Mouse (Mus musculus) cerebellum, adult 11 months (tissue): Measurements from ENCODE around the gene Olfr690.
"Not testable (repeated sequence)": the region's sequence is repeated elsewhere in the genome, so short reads cannot be mapped to it uniquely, and the experiment has no call there.

ENCODE experiments used
- DNase-seq: peaks from one replicate; pipeline ENCODE4 v3.0.0; 2022

The Olfr690 gene

DNA sequence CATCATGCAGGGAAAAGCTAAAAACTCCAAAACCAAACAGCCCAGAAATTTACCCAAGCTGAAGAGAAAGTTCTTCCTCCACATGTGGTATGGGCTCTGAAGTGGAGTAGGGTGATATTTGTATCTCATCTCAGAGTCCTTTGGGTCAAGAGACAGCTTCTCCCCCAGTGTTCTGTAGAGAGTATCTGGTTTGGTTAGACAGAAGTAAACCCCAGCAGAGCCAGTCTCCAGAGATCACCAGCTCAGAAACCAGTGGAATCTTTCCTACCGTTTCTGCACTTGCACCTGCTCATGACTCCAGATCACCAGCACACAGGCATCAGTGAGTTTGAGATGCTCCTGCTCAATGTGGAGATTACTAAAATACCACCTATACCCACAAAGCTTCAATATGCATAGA, at the start of gene Olfr690:
Gene Olfr690 (minus strand): TSS at position 101 of the 400 bp plus-strand sequence.
- no peak for DNase-seq

DNA sequence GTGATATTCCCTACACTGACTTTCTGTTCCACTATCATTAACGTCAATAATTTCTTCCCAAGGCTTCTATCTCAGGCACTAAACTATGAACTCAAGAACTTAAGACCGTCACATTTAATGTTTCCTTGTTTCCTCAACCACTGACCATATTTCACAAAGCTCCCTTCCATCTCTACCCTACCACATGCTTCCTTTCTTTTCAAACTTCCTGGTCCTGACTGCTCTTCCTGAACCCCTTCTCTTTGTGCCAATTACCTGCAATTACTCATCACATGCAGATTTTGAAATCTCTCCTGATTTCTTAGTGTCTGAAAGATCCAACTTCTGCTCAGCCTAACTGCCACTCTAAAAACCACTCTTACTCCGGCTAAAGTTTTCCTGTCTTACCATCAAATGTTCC, 46.4 kb upstream of the Olfr690 start:
- no peak for DNase-seq

DNA sequence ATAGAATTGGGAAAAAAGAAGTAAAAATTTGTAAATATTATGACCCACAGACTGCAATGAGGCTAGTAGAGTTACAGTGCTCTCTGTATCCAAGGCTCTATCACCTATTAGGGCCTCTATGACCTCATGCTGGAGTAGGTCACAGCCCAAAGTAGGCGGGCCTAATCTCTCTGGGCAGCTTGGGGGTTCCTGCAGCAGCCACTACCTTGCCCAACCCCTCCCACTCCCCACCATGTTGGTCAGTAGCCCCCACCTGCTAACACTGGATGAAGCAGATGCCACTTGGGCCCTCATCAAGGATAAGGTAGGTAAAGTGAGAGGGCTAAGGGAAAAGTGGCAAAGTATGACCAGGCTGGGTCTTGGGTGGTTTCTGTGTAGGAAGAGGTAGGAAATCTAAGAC, 41.0 kb upstream of the Olfr690 start, which contains the start of gene Gm5901:
Gene Gm5901 (plus strand): TSS at position 173 of the 400 bp plus-strand sequence.
- DNase-seq, result no peak

DNA sequence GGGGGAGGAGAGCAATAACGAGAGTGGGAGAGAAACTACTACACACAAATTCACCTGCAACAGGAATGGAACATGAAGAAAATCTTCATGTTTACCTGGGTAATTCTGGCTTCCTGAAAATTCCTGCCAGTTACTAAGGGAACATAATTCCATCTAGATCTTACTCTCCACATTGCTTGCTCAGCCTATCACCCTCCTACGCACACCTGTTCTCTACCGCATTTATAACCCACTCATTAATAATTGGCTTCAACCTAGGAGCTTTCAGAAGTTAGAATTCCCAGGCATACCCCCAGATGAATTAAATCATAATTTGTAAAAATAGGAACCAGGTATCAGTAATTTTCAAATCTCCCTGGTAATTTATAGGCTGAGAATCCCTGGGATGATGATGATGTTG, 40.1 kb upstream of the Olfr690 start:
- DNase-seq, result no peak

- no peak for DNase-seq
Observed at GRCm38 (mm10) chr7:105373509-105373908, 39.6 kb upstream of the Olfr690 start.

DNA sequence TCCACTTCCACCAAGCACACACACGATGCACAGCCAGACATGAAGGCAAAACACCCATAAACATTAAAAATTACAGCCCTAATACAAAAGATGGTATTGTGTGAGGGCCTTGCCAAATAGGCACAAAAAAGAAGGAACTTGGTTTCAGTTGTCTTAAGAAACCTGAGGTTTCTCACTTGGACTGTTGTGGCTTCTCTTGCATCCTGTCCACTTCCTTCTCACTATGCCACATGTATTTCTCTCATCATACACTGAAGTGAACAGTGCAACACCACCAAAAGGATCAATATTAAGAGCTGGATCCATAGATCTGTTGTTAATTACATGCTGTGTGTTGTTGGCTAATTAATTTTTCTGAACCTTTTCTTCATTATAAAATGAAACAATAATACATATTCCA, 39.0 kb upstream of the Olfr690 start:
- no peak for DNase-seq

- DNase-seq, result no peak
Observed at GRCm38 (mm10) chr7:105368521-105368920, 34.6 kb upstream of the Olfr690 start.

- no peak for DNase-seq
Observed at GRCm38 (mm10) chr7:105367930-105368329, 34.0 kb upstream of the Olfr690 start, which contains the start of gene Olfr692. Gene Olfr692, plus strand, starts transcription at chr7:105368230.

GRCm38 (mm10) chr7:105367268-105367667, 33.4 kb upstream of the Olfr690 start:
- DNase-seq, result no peak

DNA sequence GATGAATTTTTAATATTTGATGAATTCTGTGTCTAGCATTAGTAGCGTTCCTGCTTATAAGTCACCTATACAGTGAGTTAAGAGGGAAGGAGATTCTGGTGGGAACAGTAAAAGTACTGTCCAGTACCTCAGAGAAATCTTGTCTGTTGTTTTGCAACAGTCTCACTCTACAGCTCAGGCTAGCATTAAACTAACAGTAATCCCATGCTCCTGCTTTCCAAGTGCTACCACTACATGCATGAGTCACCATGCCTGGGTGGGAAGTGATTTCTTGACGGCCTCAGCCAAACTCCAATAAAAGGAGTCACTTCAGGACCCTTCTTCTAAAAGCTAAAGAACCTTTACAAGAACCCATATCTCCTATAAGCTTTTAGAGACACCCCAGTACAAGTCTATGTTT, 27.8 kb upstream of the Olfr690 start:
- no peak for DNase-seq

- DNase-seq, result not testable (repeated sequence)
Observed at GRCm38 (mm10) chr7:105356487-105356886, 22.6 kb upstream of the Olfr690 start.

GRCm38 (mm10) chr7:105356064-105356463, 22.2 kb upstream of the Olfr690 start:
- DNase-seq, result not testable (repeated sequence)

- DNase-seq, result no peak
Observed at GRCm38 (mm10) chr7:105342752-105343151, 8.8 kb upstream of the Olfr690 start.

DNA sequence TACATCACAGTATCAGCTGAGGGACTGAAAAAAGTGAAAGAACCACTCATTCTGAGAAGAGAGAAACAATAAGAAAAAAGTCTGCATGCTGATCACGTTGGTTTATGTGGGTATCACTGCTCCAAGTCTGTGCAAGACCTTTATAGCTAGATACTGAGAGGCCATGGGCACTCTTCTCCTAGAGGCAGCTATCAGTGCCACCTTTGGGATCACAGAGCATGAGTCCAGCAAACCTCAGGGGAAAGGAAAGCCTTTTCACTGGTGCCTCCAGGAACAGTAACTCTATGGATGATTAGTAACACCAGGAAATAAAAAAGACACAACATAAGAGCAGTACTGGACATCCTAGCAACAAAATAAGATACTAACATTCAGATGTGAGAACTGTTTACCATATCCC, 8.3 kb upstream of the Olfr690 start, which contains the start of gene Olfr691:
Gene Olfr691 (minus strand): TSS at position 101 of the 400 bp plus-strand sequence.
- DNase-seq, result no peak

GRCm38 (mm10) chr7:105325302-105325701, 8.6 kb downstream of the Olfr690 start:
- DNase-seq, result no peak

- no peak for DNase-seq
Observed at GRCm38 (mm10) chr7:105310865-105311264, 23.0 kb downstream of the Olfr690 start, which contains the start of gene Olfr689. Gene Olfr689, plus strand, starts transcription at chr7:105311165.

DNA sequence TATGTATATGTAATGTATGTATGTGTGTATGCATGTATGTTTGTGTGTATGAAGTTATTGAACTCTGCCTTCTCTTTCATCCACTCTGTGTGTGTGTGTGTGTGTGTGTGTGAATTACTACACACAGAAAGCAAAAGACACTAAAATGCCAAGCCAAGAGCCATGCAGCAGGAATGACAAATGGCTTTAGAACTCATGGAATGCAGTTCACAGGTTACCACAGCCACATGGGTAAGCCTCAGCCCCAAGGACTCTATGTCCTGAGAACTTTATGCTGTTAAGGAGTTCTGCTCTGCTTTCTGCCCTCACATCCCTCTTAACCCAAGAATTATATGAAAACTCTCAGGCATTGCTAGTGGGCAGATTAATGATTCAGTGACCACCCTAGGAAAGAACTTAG, 43.9 kb downstream of the Olfr690 start:
- DNase-seq, result no peak

- no peak for DNase-seq
Observed at GRCm38 (mm10) chr7:105287795-105288194, 46.1 kb downstream of the Olfr690 start, which contains the start of gene Olfr688. Gene Olfr688, plus strand, starts transcription at chr7:105288095.
